Mouse (Mus musculus): Measurements from ENCODE around the gene Acan. TPM values are rescaled to one million over a fixed set of nuclear protein-coding genes. Genes with fewer than 3 reads are reported as not detected.

Acan gene
- total RNA-seq (2021): under 1 TPM; 0.43 to 0.48 TPM
- long read RNA-seq, experiment 1: 0 reads
- long read RNA-seq, experiment 2, partial matches to known transcripts: 1 of 1 reads
- long read RNA-seq, experiment 2, other reads (novel, unspliced or antisense): 0 of 1 reads

GRCm38 (mm10) chr7:79053383-79053889 is at the start of gene Acan:
Acan (plus strand) TSS chr7:79053483.
- DNase-seq: no peak

- DNase-seq: no peak
Observed at GRCm38 (mm10) chr7:79021293-79021905, 31.9 kb upstream of the Acan start.

- no peak for DNase-seq
Observed at GRCm38 (mm10) chr7:79029138-79029537, 24.1 kb upstream of the Acan start.

- no peak for DNase-seq
Observed at GRCm38 (mm10) chr7:79033745-79034144, 19.5 kb upstream of the Acan start.

- DNase-seq: no peak
Observed at GRCm38 (mm10) chr7:79034521-79034920, 18.8 kb upstream of the Acan start.

GRCm38 (mm10) chr7:79052081-79052480 is 1.2 kb upstream of the Acan start:
- no peak for DNase-seq

- DNase-seq: no peak
Observed at GRCm38 (mm10) chr7:79052521-79053382, 531 bp upstream of the Acan start.

GRCm38 (mm10) chr7:79054111-79054510 is 828 bp downstream of the Acan start:
- DNase-seq: no peak

- DNase-seq: no peak
Observed at GRCm38 (mm10) chr7:79058546-79058945, 5.3 kb downstream of the Acan start.

GRCm38 (mm10) chr7:79067466-79067865 is 14.2 kb downstream of the Acan start:
- no peak for DNase-seq

- no peak for DNase-seq
Observed at GRCm38 (mm10) chr7:79068231-79068630, 14.9 kb downstream of the Acan start.

- no peak for DNase-seq
Observed at GRCm38 (mm10) chr7:79079212-79079611, 25.9 kb downstream of the Acan start.

- no peak for DNase-seq
Observed at GRCm38 (mm10) chr7:79080572-79081399, 27.5 kb downstream of the Acan start.

GRCm38 (mm10) chr7:79089111-79089510 is 35.8 kb downstream of the Acan start:
- no peak for DNase-seq

- DNase-seq: no peak
Observed at GRCm38 (mm10) chr7:79096492-79096891, 43.2 kb downstream of the Acan start.

- DNase-seq: no peak
Observed at GRCm38 (mm10) chr7:79113848-79114247, 60.6 kb downstream of the Acan start.

- DNase-seq: no peak
Observed at GRCm38 (mm10) chr7:79123465-79123864, 70.2 kb downstream of the Acan start.

- DNase-seq: no peak
Observed at GRCm38 (mm10) chr7:79129883-79130282, 76.6 kb downstream of the Acan start.

- DNase-seq: no peak
Observed at GRCm38 (mm10) chr7:79130385-79130784, 77.1 kb downstream of the Acan start.

GRCm38 (mm10) chr7:79130843-79131444 is 77.7 kb downstream of the Acan start, which contains the start of gene Hapln3:
Hapln3 (minus strand) TSS chr7:79131018.
- DNase-seq: no peak

- DNase-seq: no peak
Observed at GRCm38 (mm10) chr7:79133391-79133790, 80.1 kb downstream of the Acan start.

- DNase-seq: no peak
Observed at GRCm38 (mm10) chr7:79139328-79139824, 86.1 kb downstream of the Acan start.

Data from gastrocnemius, postnatal 25 days (tissue).